Mouse (Mus musculus) small intestine, adult 2 months (tissue): ENCODE measurements at regions not wholly inside any gene's neighbourhood (a gene's known extent, or its start where the extent isn't known, plus 50 kb on each side); places are given as distances from the start of the nearest gene placed in this dataset.

Experiments
- CTCF ChIP-seq: fragments of 200-500 bp; IDR thresholded peaks from 2 replicates; pipeline ENCODE4 v1.5.1; 2012; ENCODE audit warnings: low read depth, mild to moderate bottlenecking, control low read depth, inconsistent platforms, low read length, moderate library complexity, mixed read lengths; ENCODE audit not compliant: insufficient replicate concordance, insufficient read length; ENCODE audit errors: extremely low read depth
- POLR2A ChIP-seq: fragments of 200-500 bp; IDR thresholded peaks from 2 replicates; pipeline ENCODE4 v1.6.1; 2012; ENCODE audit warnings: low read depth, mild to moderate bottlenecking, control low read depth, inconsistent platforms, low read length, moderate library complexity

DNA sequence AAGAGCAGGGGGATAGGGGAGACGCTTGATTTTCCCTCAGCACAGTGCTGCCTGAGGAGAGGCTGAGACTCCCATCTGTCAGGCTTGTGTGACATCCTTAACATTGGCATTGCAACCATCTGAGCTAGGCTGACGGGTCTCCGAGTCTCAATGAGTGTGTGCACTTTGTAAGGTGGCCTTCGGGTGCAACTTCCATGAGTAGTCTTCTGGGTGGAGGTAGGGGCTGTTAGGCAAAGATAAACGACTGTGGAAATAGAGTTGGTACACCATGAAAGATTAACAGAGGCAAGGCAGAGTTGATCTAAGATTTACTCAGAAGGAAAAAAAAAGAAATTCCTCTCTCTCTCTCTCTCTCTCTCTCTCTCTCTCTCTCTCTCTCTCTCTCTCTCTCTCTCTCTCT, 211.2 kb upstream of the Nr5a2 start:
- TF ChIP-seq CTCF (no peak), POLR2A (no peak)
